Mouse (Mus musculus) heart, postnatal 10 days (tissue): Measurements from ENCODE around the gene Capn13. TPM values are rescaled to one million over a fixed set of nuclear protein-coding genes. Genes with fewer than 3 reads are reported as not detected.
"Not testable (repeated sequence)": the region's sequence is repeated elsewhere in the genome, so short reads cannot be mapped to it uniquely, and the experiment has no call there.

ENCODE experiments used
- DNase-seq, 2 experiments: peaks; one replicate each; pipeline ENCODE4 v3.0.0; 2021
- intact Hi-C: fragments of 180-260 bp; cut with DNase I; formaldehyde crosslinking; loops from one replicate; pipeline ENCODE4 v1.15.1; 2025
- total RNA-seq, 2 experiments: library from RNA; stranded (reverse); gene quantifications; 2 replicates each; pipeline ENCODE4 v1.2.3; 2021

Capn13 gene
- total RNA-seq, 2 experiments from 2014 or later = not detected

DNA sequence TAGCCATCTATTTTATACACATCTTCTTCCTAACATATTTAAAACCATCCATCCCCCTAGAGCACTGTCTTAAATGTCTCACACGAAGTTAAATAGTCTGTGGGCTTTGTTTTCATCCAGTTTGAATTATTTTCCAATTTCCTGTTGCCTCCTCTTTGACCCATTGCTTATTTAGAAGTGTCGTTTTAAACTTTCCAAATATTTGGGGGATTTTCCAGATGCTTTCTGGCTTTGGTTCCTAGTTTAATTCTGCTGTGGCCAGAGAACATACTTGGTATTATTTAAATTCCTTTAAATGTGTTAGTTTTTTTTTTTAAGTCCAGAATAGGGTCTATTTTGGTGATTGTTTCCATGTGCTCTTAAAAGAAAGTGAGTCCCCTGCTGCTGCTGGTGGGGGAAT is 116.4 kb downstream of the Capn13 start:
- intact Hi-C loops = no loop called here
- DNase-seq = no peak

DNA sequence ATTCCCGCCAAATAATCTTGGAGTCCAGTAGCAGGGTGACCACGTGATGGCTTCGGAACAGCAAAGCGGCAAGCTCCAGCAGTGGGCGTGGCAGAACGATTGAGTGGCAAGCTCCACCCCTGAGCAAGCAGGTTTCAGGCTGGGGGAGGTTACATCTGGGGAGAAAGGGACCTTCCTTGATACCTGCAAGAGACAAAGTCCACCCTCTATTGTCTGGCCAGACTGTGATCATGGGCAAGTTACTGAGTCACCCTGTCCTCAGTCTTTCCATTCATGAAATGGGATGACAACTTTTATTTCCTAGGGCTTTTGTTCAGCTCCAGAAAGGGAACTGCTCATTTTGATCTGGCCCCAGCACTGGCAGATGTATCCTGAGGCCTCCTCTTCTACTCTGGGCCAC is 118.0 kb downstream of the Capn13 start:
- intact Hi-C loops, DNase-seq: not testable (repeated sequence)

GRCm38 (mm10) chr17:73277770-73278169 is 122.9 kb downstream of the Capn13 start:
- intact Hi-C loops = no loop called here
- DNase-seq = no peak

DNA sequence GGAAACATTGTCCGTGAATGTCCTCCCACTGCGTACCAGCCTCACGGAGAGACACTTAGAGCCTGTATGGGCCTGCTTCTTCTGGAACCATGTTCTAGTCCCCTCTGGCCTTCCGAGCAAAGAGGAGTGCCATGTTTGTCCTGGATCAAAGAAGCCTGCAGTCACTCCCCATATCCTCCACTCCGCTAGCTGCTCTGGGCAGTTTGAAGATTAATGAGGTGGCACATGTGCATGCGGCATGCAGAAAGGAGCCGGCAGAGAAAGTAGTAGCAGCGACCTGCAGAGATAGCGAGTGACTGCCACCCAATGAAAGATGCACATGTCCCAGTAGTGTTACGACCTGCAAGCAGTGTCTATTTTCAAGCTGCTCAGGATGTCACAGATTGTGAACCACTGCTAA is 125.6 kb downstream of the Capn13 start:
- DNase-seq = no peak
- intact Hi-C loops = no loop called here

DNA sequence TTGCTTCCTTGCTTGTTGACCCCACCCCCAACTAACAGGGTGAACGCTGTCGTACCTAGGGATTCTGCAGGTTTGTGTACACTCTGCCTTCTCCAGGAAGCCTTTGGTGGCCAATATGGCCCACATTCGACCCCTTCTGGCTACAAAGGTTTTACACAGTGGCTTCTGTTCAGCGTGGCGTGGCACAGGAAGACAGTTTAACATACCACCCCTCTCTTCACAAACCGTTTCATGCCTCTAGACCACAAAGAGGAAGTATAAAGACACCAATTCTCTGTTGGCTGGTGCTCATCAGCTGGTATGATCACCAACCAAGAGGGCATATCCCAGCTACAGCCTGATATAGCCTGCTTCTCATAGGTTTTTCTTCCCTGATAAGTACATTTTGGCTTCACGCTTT is 126.9 kb downstream of the Capn13 start:
- intact Hi-C loops = no loop called here
- no peak for DNase-seq

- intact Hi-C loops = no loop called here
- no peak for DNase-seq
These were observed 128.7 kb downstream of the Capn13 start for GRCm38 (mm10) chr17:73271797-73272600.

DNA sequence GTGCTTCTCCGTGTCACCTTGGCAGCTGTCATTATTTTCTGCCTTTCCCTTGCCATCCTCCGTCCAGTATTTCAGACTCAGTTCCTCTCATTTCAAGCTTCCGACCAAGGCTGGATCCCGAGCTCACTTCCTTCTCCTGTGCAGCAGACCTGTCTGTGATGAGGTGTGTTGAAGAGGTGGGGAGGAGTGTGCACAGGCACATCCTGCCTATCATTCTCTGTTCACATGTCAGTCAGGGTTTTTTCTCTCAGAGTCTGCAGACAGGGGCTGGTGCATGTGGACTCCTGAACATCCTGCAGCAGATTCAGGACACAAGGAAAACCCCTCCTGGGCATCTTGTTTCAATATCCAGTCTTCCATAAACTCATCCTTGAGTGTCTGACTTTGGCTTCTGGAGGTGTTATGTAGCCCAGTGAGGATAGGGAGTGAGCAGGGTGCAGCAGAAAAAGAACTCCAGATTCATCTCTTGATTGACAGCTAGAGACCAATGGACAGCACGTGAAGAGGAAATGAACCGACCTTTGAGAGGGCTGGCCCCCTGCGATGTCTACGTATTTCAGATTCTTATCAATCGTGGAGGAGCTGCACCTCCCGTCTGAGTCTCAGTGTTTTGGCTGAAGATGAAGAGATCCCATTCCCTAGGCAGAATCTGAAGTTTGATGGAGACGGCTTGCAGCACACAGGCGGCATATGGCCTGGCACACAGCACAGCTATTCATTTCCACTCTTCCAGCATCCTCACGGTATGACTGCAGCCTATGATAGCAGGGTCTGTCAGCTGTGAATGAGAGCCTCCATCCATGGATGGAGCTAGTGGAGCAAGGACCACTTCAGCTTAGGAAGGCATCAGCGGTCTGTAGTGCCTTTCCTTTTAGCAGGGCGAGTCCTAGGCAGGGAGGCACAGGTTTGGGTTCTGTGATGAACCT is 129.5 kb downstream of the Capn13 start:
- intact Hi-C loops = no loop called here
- no peak for DNase-seq

GRCm38 (mm10) chr17:73263077-73263501 is 137.6 kb downstream of the Capn13 start:
- intact Hi-C loops = no loop called here
- peak in 1 of 2 experiments; percentile 15 for DNase-seq

GRCm38 (mm10) chr17:73262558-73262957 is 138.1 kb downstream of the Capn13 start:
- intact Hi-C loops = no loop called here
- DNase-seq = no peak

GRCm38 (mm10) chr17:73259258-73259657 is 141.4 kb downstream of the Capn13 start:
- intact Hi-C loops, DNase-seq: not testable (repeated sequence)

GRCm38 (mm10) chr17:73258620-73259019 is 142.0 kb downstream of the Capn13 start:
- intact Hi-C loops = no loop called here
- DNase-seq = no peak
